Mouse (Mus musculus): ENCODE results near the gene Dnmt1. TPM values are rescaled to one million over a fixed set of nuclear protein-coding genes. Genes with fewer than 3 reads are reported as not detected.
"Not testable (repeated sequence)": the region's sequence is repeated elsewhere in the genome, so short reads cannot be mapped to it uniquely, and the experiment has no call there.

The Dnmt1 gene
- total and polyA plus RNA-seq, 3 experiments: 9.1 to 11.6 (median 11.1) TPM

GRCm38 (mm10) chr9:21001651-21002200 is 42.0 kb upstream of the Dnmt1 start:
- Histone ChIP-seq H3K79me2 (replicated peaks; ENCODE audit: control insufficient read depth, insufficient read depth, low read length) (no peaks in the 10 kb centered on the region), H3K9ac (ENCODE audit: low read depth, low read length) (no peak overlapping the region), H3K4me1 (ENCODE audit: control insufficient read depth, insufficient read depth, low read length) (peaks cover 4% of the 10 kb centered on the region), H3K27me3 (ENCODE audit: control insufficient read depth, insufficient read depth, low read length) (no peaks in the 10 kb centered on the region), H3K4me3 (no peak overlapping the region), H3K36me3 (ENCODE audit: control insufficient read depth, insufficient read depth, low read length) (no peaks in the 10 kb centered on the region), H3K27ac (no peak overlapping the region)
- intact Hi-C loops (cut with DNase I): loop anchor here (1.0 to 10.0 kb wide), 2 partner anchors 28 to 133 kb away; partner anchors contain the start of genes Icam4 and Tyk2
- no peak for DNase-seq
- TF ChIP-seq POLR2A (IDR thresholded peaks at IDR 0.05; ENCODE audit: insufficient read depth, low read depth, low read length) (no peak), CTCF (IDR thresholded peaks at IDR 0.05) (no peak), EP300 (IDR thresholded peaks at IDR 0.05; ENCODE audit: insufficient read depth, low read depth, low read length) (no peak)
- WGBS: 50% methylated on average over 6 of the region's 6 CpGs

GRCm38 (mm10) chr9:21000811-21001210 is 41.1 kb upstream of the Dnmt1 start:
- Histone ChIP-seq H3K36me3 (ENCODE audit: control insufficient read depth, insufficient read depth, low read length) (no peaks in the 10 kb centered on the region), H3K27ac (no peak overlapping the region), H3K4me1 (ENCODE audit: control insufficient read depth, insufficient read depth, low read length) (peaks cover 4% of the 10 kb centered on the region), H3K79me2 (replicated peaks; ENCODE audit: control insufficient read depth, insufficient read depth, low read length) (no peaks in the 10 kb centered on the region), H3K9ac (ENCODE audit: low read depth, low read length) (no peak overlapping the region), H3K4me3 (no peak overlapping the region), H3K27me3 (ENCODE audit: control insufficient read depth, insufficient read depth, low read length) (no peaks in the 10 kb centered on the region)
- intact Hi-C loops (cut with DNase I): loop anchor here (10.0 kb wide), 1 partner anchor 134 kb away; the partner anchor contains the start of gene Tyk2
- TF ChIP-seq POLR2A (IDR thresholded peaks at IDR 0.05; ENCODE audit: insufficient read depth, low read depth, low read length) (no peak), CTCF (IDR thresholded peaks at IDR 0.05) (peak; percentile 63)
- DNase-seq: no peak

- H3K4me3 ChIP-seq; H3K9ac ChIP-seq (ENCODE audit: low read depth, low read length); H3K4me1 ChIP-seq (ENCODE audit: control insufficient read depth, insufficient read depth, low read length); DNase-seq; H3K27ac ChIP-seq; H3K36me3 ChIP-seq (ENCODE audit: control insufficient read depth, insufficient read depth, low read length); H3K79me2 ChIP-seq (replicated peaks; ENCODE audit: control insufficient read depth, insufficient read depth, low read length); H3K27me3 ChIP-seq (ENCODE audit: control insufficient read depth, insufficient read depth, low read length): not testable (repeated sequence)
- intact Hi-C loops (cut with DNase I): loop anchor here (1.0 kb wide), 1 partner anchor 97 kb away; no protein-coding TSS in a partner anchor
- WGBS: 70% methylated on average over 1 of the region's 1 CpGs
- peak; percentile 71 for TF ChIP-seq CTCF (IDR thresholded peaks at IDR 0.05)
Observed at GRCm38 (mm10) chr9:20998337-20998736, 38.6 kb upstream of the Dnmt1 start.

- Histone ChIP-seq H3K36me3 (ENCODE audit: control insufficient read depth, insufficient read depth, low read length) (no peaks in the 10 kb centered on the region), H3K4me1 (ENCODE audit: control insufficient read depth, insufficient read depth, low read length) (no peaks in the 10 kb centered on the region), H3K9ac (ENCODE audit: low read depth, low read length) (no peak overlapping the region), H3K27ac (no peak overlapping the region), H3K79me2 (replicated peaks; ENCODE audit: control insufficient read depth, insufficient read depth, low read length) (no peaks in the 10 kb centered on the region), H3K27me3 (ENCODE audit: control insufficient read depth, insufficient read depth, low read length) (no peaks in the 10 kb centered on the region), H3K4me3 (no peak overlapping the region)
- intact Hi-C loops (cut with DNase I): loop anchor here (1.0 kb wide), 1 partner anchor 81 kb away; no protein-coding TSS in a partner anchor
- no peak for TF ChIP-seq EP300 (IDR thresholded peaks at IDR 0.05; ENCODE audit: insufficient read depth, low read depth, low read length)
- no peak for TF ChIP-seq POLR2A (IDR thresholded peaks at IDR 0.05; ENCODE audit: insufficient read depth, low read depth, low read length)
- WGBS: 85% methylated on average over 8 of the region's 8 CpGs
- no peak for DNase-seq
Observed at GRCm38 (mm10) chr9:20997065-20997464, 37.4 kb upstream of the Dnmt1 start.

DNA sequence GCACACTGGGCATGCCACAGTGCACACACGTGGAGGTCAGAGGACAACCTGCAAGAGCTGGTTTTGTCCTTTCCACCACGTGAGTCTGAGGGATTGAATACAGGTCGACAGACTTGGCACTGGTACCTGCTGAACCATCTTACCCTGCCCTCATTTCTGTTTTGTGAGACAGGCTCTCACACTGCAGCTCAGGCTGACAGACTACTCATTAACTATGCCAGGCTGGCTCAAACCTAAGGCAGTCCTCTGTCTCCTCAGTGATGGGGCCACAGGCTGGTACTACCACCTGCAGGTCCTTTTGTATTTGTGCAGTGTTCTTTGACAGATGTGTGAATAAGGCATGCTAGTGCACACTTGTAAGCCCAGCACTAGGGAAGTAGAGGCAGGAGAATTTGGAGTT is 35.4 kb upstream of the Dnmt1 start:
- 72% methylated on average over 3 of the region's 3 CpGs for WGBS
- no peak overlapping the region for H3K9ac ChIP-seq (ENCODE audit: low read depth, low read length)
- H3K27me3 ChIP-seq (ENCODE audit: control insufficient read depth, insufficient read depth, low read length): no peaks in the 10 kb centered on the region
- H3K4me3 ChIP-seq: no peak overlapping the region
- TF ChIP-seq EP300 (IDR thresholded peaks at IDR 0.05; ENCODE audit: insufficient read depth, low read depth, low read length) (no peak), POLR2A (IDR thresholded peaks at IDR 0.05; ENCODE audit: insufficient read depth, low read depth, low read length) (no peak), CTCF (IDR thresholded peaks at IDR 0.05) (no peak)
- H3K36me3 ChIP-seq (ENCODE audit: control insufficient read depth, insufficient read depth, low read length): no peaks in the 10 kb centered on the region
- H3K27ac ChIP-seq: no peak overlapping the region
- intact Hi-C loops (cut with DNase I): no loop called here
- no peaks in the 10 kb centered on the region for H3K79me2 ChIP-seq (replicated peaks; ENCODE audit: control insufficient read depth, insufficient read depth, low read length)
- DNase-seq: no peak
- H3K4me1 ChIP-seq (ENCODE audit: control insufficient read depth, insufficient read depth, low read length): no peaks in the 10 kb centered on the region

DNA sequence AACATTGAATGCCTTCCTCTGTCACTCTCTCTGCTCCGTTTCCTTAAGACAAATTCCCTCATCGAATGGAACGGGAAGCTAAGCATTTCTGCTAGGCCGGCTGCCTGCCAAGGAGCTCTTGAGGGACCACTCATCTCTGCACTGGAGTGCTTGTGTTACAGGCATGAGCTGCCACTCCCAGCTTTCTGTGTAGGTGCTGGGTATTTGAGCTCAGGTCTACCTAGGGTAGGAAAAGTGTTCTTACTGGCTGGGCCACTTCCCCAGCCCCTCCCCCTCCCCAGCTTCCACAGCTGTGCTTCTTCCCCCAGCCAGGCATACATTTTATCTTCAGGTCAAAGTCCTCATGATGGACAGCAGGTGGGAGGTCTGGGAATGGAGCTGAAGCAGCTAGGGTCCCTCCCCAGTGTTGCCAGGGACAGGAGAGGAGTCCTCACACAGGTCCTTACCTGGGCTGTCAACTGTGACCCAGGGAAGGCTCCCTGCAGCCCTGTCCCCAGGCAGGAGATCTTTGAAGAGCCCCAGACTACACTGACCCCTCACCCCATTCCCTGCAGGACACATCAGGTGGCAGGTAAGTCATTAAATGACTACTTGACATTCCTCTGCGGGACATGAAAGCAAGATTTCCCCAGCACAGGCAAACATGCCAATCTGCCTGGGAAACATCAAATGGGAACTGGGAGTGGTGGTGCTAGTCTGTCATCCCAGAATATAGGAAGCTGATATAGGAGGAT is 33.6 kb upstream of the Dnmt1 start:
- Histone ChIP-seq H3K79me2 (replicated peaks; ENCODE audit: control insufficient read depth, insufficient read depth, low read length) (no peaks in the 10 kb centered on the region), H3K4me3 (no peak overlapping the region), H3K36me3 (ENCODE audit: control insufficient read depth, insufficient read depth, low read length) (no peaks in the 10 kb centered on the region), H3K4me1 (ENCODE audit: control insufficient read depth, insufficient read depth, low read length) (no peaks in the 10 kb centered on the region), H3K9ac (ENCODE audit: low read depth, low read length) (no peak overlapping the region), H3K27ac (no peak overlapping the region), H3K27me3 (ENCODE audit: control insufficient read depth, insufficient read depth, low read length) (no peaks in the 10 kb centered on the region)
- 55% methylated on average over 5 of the region's 5 CpGs for WGBS
- intact Hi-C loops (cut with DNase I): no loop called here
- DNase-seq: no peak
- no peak for TF ChIP-seq POLR2A (IDR thresholded peaks at IDR 0.05; ENCODE audit: insufficient read depth, low read depth, low read length)

Data from heart, adult 2 months (tissue).